Mouse (Mus musculus) liver, adult (tissue): ENCODE data around the gene Nploc4.

Source experiments
- GATA4 ChIP-seq: IDR thresholded peaks from 2 replicates; pipeline ENCODE4 v1.6.1; 2014; ENCODE audit warnings: mild to moderate bottlenecking, low read length; ENCODE audit not compliant: insufficient replicate concordance

Nploc4 gene

DNA sequence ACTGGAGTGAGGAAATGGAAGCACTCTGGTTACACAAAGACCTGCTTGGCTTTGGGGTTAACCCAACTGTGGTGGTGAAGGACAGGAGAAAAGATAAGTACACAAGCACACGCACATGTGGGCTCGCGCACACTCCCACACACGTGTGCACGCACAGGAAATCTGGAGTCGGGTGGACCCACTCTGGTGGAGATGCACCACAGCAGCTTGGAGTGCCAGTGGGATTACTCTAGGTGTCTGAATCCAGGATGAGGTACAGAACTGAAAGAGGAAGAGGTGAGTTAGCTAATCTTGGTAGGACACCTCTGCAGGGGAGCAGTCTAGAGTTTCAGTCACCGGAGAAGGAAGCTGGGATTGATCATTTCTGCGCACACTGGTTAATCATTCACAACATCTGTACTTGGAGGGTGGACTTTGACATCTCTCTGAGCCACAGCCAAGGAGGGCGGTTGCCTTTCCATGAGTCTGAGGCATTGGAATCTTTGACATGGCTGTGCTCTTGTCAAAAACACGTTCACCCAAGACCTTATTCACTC is 97.5 kb downstream of the Nploc4 start:
- no peak for TF ChIP-seq GATA4

DNA sequence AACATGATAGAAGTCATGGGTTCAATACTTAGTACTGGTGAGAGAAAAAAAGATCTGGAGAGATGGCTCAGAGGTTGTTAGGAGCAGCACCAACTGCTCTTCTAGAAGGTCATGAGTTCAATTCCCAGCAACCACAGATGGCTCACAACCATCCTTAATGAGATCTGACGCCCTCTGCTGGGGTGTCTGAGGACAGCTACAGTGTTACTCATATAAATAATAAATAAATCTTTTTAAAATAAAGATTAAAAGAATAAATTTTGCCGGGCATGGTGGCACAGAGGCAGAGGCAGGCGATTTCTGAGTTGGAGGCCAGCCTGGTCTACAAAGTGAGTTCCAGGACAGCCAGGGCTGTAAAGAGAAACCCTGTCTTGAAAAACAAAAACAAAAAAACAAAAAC is 98.7 kb downstream of the Nploc4 start:
- TF ChIP-seq GATA4 = no peak

DNA sequence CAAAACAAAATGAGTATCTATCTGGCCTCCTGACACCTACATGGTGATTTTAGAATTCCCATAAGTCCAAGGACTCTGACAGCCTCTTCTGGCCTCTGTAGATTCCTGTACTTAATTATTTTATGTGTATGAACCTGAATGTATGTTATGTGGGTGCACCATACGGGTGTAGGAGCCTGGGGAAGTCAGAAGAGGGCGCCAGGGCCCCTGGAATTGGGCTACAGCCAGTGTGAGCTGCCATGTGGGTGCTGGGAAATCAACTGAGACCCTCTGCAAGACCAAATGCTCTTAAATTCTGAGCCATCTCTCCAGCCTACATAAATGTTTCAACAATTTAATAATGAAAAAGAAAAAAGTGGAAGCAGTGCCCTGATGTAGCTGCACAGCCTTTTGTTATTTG is 100.1 kb downstream of the Nploc4 start:
- no peak for TF ChIP-seq GATA4

DNA sequence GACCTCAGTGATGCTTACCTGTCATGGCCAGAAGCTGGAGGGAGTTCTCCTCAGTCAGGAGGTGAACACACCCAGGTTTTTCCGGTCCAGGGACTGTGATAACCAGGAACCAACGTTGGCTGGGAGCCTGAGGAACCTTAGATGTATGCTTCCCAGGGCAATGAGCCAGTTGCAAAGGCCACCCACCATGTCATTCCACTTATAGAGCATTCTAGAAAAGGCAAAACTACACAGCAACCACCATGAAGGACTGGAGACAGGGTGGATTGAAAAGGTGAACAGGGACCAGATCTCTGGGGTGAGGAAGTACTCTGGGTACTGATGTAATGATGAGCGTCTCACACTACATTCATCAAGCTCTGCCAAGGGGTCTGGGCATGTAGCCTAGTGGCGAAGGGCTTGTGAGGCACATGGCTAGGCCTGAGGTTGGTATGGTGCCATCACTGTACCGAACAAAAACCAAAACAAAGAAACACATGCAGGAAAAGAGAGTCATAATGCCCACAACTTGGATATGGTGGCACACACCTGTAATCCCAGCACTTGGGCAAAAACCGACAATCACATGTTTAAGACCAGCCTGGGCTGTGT is 102.0 kb downstream of the Nploc4 start:
- no peak for TF ChIP-seq GATA4
